Mouse (Mus musculus): ENCODE measurements around the gene Sipa1l3. TPM values are rescaled to one million over a fixed set of nuclear protein-coding genes. Genes with fewer than 3 reads are reported as not detected.

The Sipa1l3 gene
- polyA plus RNA-seq, 1 experiment from 2014 or later = 17.6 TPM

GRCm38 (mm10) chr7:29402015-29402414, 116.4 kb downstream of the Sipa1l3 start:
- ATAC-seq (ENCODE audit: low FRiP score, low TSS enrichment) (no peak), DNase-seq (no peak)
- H3K27ac ChIP-seq (replicated peaks; ENCODE audit: low read depth, low read length) = no peak overlapping the region
- H3K4me2 ChIP-seq (ENCODE audit: low read length) = no peak overlapping the region
- H3K9ac ChIP-seq (replicated peaks; ENCODE audit: low read length) = no peak overlapping the region
- H3K9me3 ChIP-seq (ENCODE audit: control insufficient read depth, low read length) = no peaks in the 10 kb centered on the region
- no peak overlapping the region for H3K4me3 ChIP-seq (replicated peaks; ENCODE audit: low read depth, low read length)
- H3K4me1 ChIP-seq (ENCODE audit: control insufficient read depth, insufficient read depth, low read length) = no peaks in the 10 kb centered on the region
- no peaks in the 10 kb centered on the region for H3K27me3 ChIP-seq (ENCODE audit: control insufficient read depth, insufficient read depth, low read length)
- H3K36me3 ChIP-seq (ENCODE audit: control insufficient read depth, insufficient read depth, low read length) = peaks cover 23% of the 10 kb centered on the region
- 96% methylated on average over 4 of the region's 4 CpGs for WGBS

- 95% methylated on average over 8 of the region's 8 CpGs for WGBS
- H3K9me3 ChIP-seq (ENCODE audit: control insufficient read depth, low read length) = no peaks in the 10 kb centered on the region
- ATAC-seq (ENCODE audit: low FRiP score, low TSS enrichment) (no peak), DNase-seq (no peak)
- H3K4me1 ChIP-seq (ENCODE audit: control insufficient read depth, insufficient read depth, low read length) = no peaks in the 10 kb centered on the region
- peaks cover 31% of the 10 kb centered on the region for H3K36me3 ChIP-seq (ENCODE audit: control insufficient read depth, insufficient read depth, low read length)
- H3K27ac ChIP-seq (replicated peaks; ENCODE audit: low read depth, low read length) = no peak overlapping the region
- H3K9ac ChIP-seq (replicated peaks; ENCODE audit: low read length) = no peak overlapping the region
- no peak overlapping the region for H3K4me3 ChIP-seq (replicated peaks; ENCODE audit: low read depth, low read length)
- no peaks in the 10 kb centered on the region for H3K27me3 ChIP-seq (ENCODE audit: control insufficient read depth, insufficient read depth, low read length)
- no peak overlapping the region for H3K4me2 ChIP-seq (ENCODE audit: low read length)
Observed at GRCm38 (mm10) chr7:29400451-29400850, 118.0 kb downstream of the Sipa1l3 start.

- no peaks in the 10 kb centered on the region for H3K27me3 ChIP-seq (ENCODE audit: control insufficient read depth, insufficient read depth, low read length)
- no peak overlapping the region for H3K4me2 ChIP-seq (ENCODE audit: low read length)
- H3K4me1 ChIP-seq (ENCODE audit: control insufficient read depth, insufficient read depth, low read length) = no peaks in the 10 kb centered on the region
- DNase-seq (no peak), ATAC-seq (ENCODE audit: low FRiP score, low TSS enrichment) (no peak)
- H3K4me3 ChIP-seq (replicated peaks; ENCODE audit: low read depth, low read length) = no peak overlapping the region
- no peaks in the 10 kb centered on the region for H3K9me3 ChIP-seq (ENCODE audit: control insufficient read depth, low read length)
- H3K27ac ChIP-seq (replicated peaks; ENCODE audit: low read depth, low read length) = no peak overlapping the region
- WGBS = 92% methylated on average over 9 of the region's 9 CpGs
- no peak overlapping the region for H3K9ac ChIP-seq (replicated peaks; ENCODE audit: low read length)
- peaks cover 42% of the 10 kb centered on the region for H3K36me3 ChIP-seq (ENCODE audit: control insufficient read depth, insufficient read depth, low read length)
Observed at GRCm38 (mm10) chr7:29399056-29399455, 119.4 kb downstream of the Sipa1l3 start.

- H3K4me3 ChIP-seq (replicated peaks; ENCODE audit: low read depth, low read length) = no peak overlapping the region
- H3K27ac ChIP-seq (replicated peaks; ENCODE audit: low read depth, low read length) = no peak overlapping the region
- no peaks in the 10 kb centered on the region for H3K4me1 ChIP-seq (ENCODE audit: control insufficient read depth, insufficient read depth, low read length)
- no peak overlapping the region for H3K4me2 ChIP-seq (ENCODE audit: low read length)
- H3K27me3 ChIP-seq (ENCODE audit: control insufficient read depth, insufficient read depth, low read length) = no peaks in the 10 kb centered on the region
- DNase-seq (no peak), ATAC-seq (ENCODE audit: low FRiP score, low TSS enrichment) (no peak)
- no peaks in the 10 kb centered on the region for H3K9me3 ChIP-seq (ENCODE audit: control insufficient read depth, low read length)
- no peak overlapping the region for H3K9ac ChIP-seq (replicated peaks; ENCODE audit: low read length)
- H3K36me3 ChIP-seq (ENCODE audit: control insufficient read depth, insufficient read depth, low read length) = peaks cover 43% of the 10 kb centered on the region
- WGBS = 69% methylated on average over 3 of the region's 3 CpGs
Observed at GRCm38 (mm10) chr7:29397486-29397885, 121.0 kb downstream of the Sipa1l3 start.

DNA sequence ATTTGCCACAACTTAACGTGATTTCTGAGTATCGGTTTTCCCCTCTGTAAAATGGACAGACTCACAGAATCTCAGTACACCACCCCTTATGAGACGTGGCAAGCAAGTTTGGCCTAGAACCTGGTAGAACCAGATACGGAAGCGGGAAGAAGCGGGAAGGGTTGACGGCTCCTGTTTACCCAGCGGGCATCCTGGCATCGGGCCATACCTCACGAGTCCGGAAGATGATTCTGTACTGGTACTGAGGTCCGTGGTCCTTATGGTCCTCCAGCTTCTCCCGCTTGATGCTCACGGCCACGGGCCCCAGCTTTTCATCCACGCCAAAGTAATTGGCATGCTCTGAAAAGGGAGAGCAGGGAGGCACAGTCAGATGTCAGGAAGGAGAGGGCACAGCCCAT, 121.5 kb downstream of the Sipa1l3 start:
- Histone ChIP-seq H3K4me3 (replicated peaks; ENCODE audit: low read depth, low read length) (no peak overlapping the region), H3K27me3 (ENCODE audit: control insufficient read depth, insufficient read depth, low read length) (no peaks in the 10 kb centered on the region), H3K27ac (replicated peaks; ENCODE audit: low read depth, low read length) (no peak overlapping the region), H3K36me3 (ENCODE audit: control insufficient read depth, insufficient read depth, low read length) (peaks cover 43% of the 10 kb centered on the region), H3K9ac (replicated peaks; ENCODE audit: low read length) (no peak overlapping the region), H3K4me1 (ENCODE audit: control insufficient read depth, insufficient read depth, low read length) (no peaks in the 10 kb centered on the region), H3K4me2 (ENCODE audit: low read length) (no peak overlapping the region), H3K9me3 (ENCODE audit: control insufficient read depth, low read length) (no peaks in the 10 kb centered on the region)
- WGBS = 94% methylated on average over 16 of the region's 16 CpGs
- ATAC-seq (ENCODE audit: low FRiP score, low TSS enrichment) = no peak
- DNase-seq = no peak

DNA sequence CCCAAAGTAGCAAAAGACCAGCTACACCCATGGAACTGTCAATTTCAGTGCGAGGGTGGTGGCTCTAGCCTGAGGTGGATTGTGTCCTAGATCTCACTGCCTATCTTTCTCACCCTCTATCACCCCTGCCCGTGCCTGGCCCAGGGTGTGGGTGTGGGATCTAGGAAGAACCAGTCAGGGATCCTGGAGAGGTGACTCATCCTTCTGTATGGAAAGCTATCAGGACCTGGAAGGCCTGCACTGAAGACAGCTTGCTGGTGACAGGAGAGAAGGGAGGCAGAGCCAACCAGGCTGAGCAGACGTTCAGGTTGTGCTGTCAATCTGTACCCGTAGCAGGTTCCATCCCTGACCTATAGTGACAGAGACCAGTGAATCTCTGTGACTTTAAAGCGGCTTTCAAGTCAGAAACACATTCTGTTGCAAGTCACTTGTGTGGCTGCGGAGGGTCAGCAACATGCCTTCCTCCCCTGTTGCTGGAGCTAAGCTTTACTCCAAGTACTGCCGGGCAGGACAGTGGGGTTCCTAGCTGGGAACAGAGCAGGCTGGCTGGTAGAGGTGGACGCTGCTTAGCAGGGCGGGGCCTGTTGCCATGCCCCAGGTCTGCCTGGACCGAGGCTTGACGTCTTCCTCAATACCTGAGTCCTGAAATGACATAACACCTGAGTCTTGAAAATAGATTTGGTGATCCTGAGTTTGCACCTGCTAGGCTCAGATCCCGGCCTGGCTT, 122.1 kb downstream of the Sipa1l3 start:
- no peak overlapping the region for H3K9ac ChIP-seq (replicated peaks; ENCODE audit: low read length)
- H3K27me3 ChIP-seq (ENCODE audit: control insufficient read depth, insufficient read depth, low read length) = no peaks in the 10 kb centered on the region
- no peak for ATAC-seq (ENCODE audit: low FRiP score, low TSS enrichment)
- H3K36me3 ChIP-seq (ENCODE audit: control insufficient read depth, insufficient read depth, low read length) = peaks cover 43% of the 10 kb centered on the region
- 89% methylated on average over 12 of the region's 12 CpGs for WGBS
- no peak for DNase-seq
- no peak overlapping the region for H3K4me2 ChIP-seq (ENCODE audit: low read length)
- H3K27ac ChIP-seq (replicated peaks; ENCODE audit: low read depth, low read length) = no peak overlapping the region
- H3K9me3 ChIP-seq (ENCODE audit: control insufficient read depth, low read length) = no peaks in the 10 kb centered on the region
- no peaks in the 10 kb centered on the region for H3K4me1 ChIP-seq (ENCODE audit: control insufficient read depth, insufficient read depth, low read length)
- no peak overlapping the region for H3K4me3 ChIP-seq (replicated peaks; ENCODE audit: low read depth, low read length)

DNA sequence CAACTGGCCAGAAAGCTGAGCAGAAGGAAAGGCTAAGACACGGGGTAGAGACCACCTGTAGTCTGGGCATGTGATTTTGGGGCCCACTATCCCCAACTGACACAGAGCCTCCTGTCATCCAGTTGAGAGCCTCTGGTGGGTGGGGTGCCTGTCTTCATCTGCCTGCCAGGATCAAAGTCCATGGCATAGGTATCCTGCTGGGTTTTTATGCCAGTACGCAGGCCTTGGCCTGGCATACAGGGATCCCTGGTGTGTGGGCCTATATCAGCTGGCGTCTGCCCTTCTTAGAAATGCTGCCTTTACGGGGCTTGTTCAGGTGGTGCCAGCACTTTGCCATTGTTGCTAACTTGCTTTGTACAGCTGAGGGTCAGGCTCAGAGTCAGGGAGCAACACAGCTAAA, 123.3 kb downstream of the Sipa1l3 start:
- peaks cover 35% of the 10 kb centered on the region for H3K36me3 ChIP-seq (ENCODE audit: control insufficient read depth, insufficient read depth, low read length)
- WGBS = 56% methylated on average over 4 of the region's 4 CpGs
- no peaks in the 10 kb centered on the region for H3K27me3 ChIP-seq (ENCODE audit: control insufficient read depth, insufficient read depth, low read length)
- no peaks in the 10 kb centered on the region for H3K9me3 ChIP-seq (ENCODE audit: control insufficient read depth, low read length)
- no peak overlapping the region for H3K4me2 ChIP-seq (ENCODE audit: low read length)
- DNase-seq = no peak
- H3K27ac ChIP-seq (replicated peaks; ENCODE audit: low read depth, low read length) = no peak overlapping the region
- no peaks in the 10 kb centered on the region for H3K4me1 ChIP-seq (ENCODE audit: control insufficient read depth, insufficient read depth, low read length)
- no peak for ATAC-seq (ENCODE audit: low FRiP score, low TSS enrichment)
- no peak overlapping the region for H3K4me3 ChIP-seq (replicated peaks; ENCODE audit: low read depth, low read length)
- H3K9ac ChIP-seq (replicated peaks; ENCODE audit: low read length) = no peak overlapping the region

DNA sequence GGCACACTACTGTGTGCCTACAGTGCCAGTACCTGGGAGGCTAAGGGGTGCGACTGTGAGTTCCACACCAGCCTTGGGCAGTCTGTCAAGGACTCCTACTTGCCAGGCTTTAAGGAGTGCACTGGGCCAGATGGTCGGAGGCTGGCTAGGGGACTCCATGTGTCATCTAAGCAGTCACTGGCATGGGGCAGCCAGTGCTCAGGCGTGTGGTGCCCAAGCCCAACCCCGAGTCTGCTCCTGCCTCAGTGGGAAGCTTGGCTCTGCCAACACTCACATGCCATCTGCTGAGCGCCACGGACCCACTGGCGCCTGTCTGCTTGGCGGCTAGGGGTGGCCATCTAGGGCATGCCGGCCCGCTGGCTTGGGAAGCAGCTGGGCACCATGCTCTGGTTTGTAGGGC, 125.1 kb downstream of the Sipa1l3 start:
- no peak overlapping the region for H3K4me3 ChIP-seq (replicated peaks; ENCODE audit: low read depth, low read length)
- H3K9ac ChIP-seq (replicated peaks; ENCODE audit: low read length) = no peak overlapping the region
- no peak for ATAC-seq (ENCODE audit: low FRiP score, low TSS enrichment)
- WGBS = 95% methylated on average over 10 of the region's 10 CpGs
- no peak overlapping the region for H3K4me2 ChIP-seq (ENCODE audit: low read length)
- no peaks in the 10 kb centered on the region for H3K4me1 ChIP-seq (ENCODE audit: control insufficient read depth, insufficient read depth, low read length)
- no peak overlapping the region for H3K27ac ChIP-seq (replicated peaks; ENCODE audit: low read depth, low read length)
- no peaks in the 10 kb centered on the region for H3K27me3 ChIP-seq (ENCODE audit: control insufficient read depth, insufficient read depth, low read length)
- peaks cover 20% of the 10 kb centered on the region for H3K36me3 ChIP-seq (ENCODE audit: control insufficient read depth, insufficient read depth, low read length)
- DNase-seq = no peak
- H3K9me3 ChIP-seq (ENCODE audit: control insufficient read depth, low read length) = no peaks in the 10 kb centered on the region

- Histone ChIP-seq H3K4me1 (ENCODE audit: control insufficient read depth, insufficient read depth, low read length) (no peaks in the 10 kb centered on the region), H3K9ac (replicated peaks; ENCODE audit: low read length) (no peak overlapping the region), H3K27ac (replicated peaks; ENCODE audit: low read depth, low read length) (no peak overlapping the region), H3K4me2 (ENCODE audit: low read length) (no peak overlapping the region), H3K9me3 (ENCODE audit: control insufficient read depth, low read length) (no peaks in the 10 kb centered on the region), H3K27me3 (ENCODE audit: control insufficient read depth, insufficient read depth, low read length) (no peaks in the 10 kb centered on the region), H3K4me3 (replicated peaks; ENCODE audit: low read depth, low read length) (no peak overlapping the region), H3K36me3 (ENCODE audit: control insufficient read depth, insufficient read depth, low read length) (peaks cover 20% of the 10 kb centered on the region)
- WGBS = 94% methylated on average over 3 of the region's 3 CpGs
- no peak for ATAC-seq (ENCODE audit: low FRiP score, low TSS enrichment)
- DNase-seq = no peak
Observed at GRCm38 (mm10) chr7:29392805-29393204, 125.6 kb downstream of the Sipa1l3 start.

Measured in midbrain, embryonic 14.5 days (tissue).